Mouse (Mus musculus) cerebellum, adult 11 months (tissue): ENCODE measurements around the gene Slc25a44.
A peak's percentile ranks its signal among the peaks of the same experiment; 100 is the strongest.

Experiments
- DNase-seq: peaks from one replicate; pipeline ENCODE4 v3.0.0; 2022

The Slc25a44 gene

DNA sequence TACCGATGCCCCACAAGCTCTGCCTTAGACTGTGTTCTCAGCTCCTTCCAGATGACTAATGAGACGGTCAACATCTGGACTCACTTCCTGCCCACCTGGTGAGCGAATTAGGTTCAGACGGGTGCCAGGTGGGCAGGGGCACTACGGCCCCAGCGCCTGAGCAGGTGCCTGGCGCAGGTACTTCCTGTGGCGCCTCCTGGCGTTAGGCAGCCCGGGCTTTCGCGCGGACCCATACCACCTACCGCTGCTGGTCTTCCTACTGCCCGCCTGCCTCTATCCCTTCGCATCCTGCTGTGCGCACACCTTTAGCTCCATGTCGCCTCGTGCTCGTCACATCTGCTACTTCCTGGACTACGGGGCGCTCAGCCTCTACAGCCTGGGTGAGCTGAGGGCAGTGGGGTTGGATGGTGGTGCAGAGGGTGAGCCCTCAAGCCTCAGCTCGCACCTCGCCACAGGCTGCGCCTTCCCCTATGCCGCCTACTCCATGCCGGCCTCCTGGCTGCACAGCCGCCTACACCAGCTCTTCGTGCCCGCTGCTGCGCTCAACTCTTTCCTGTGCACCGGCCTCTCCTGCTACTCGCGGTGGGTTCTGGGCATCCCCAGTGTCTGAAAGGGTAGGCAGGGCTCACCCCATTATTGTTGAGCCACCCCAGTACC, 59.1 kb downstream of the Slc25a44 start:
- DNase-seq: no peak

- DNase-seq: no peak
Observed at GRCm38 (mm10) chr3:88364337-88364736, 60.6 kb downstream of the Slc25a44 start, which contains the start of gene Paqr6. TSS of gene Paqr6 (plus strand) at chr3:88364584.

GRCm38 (mm10) chr3:88363700-88364099, 61.2 kb downstream of the Slc25a44 start:
- peak; percentile 30 for DNase-seq

DNA sequence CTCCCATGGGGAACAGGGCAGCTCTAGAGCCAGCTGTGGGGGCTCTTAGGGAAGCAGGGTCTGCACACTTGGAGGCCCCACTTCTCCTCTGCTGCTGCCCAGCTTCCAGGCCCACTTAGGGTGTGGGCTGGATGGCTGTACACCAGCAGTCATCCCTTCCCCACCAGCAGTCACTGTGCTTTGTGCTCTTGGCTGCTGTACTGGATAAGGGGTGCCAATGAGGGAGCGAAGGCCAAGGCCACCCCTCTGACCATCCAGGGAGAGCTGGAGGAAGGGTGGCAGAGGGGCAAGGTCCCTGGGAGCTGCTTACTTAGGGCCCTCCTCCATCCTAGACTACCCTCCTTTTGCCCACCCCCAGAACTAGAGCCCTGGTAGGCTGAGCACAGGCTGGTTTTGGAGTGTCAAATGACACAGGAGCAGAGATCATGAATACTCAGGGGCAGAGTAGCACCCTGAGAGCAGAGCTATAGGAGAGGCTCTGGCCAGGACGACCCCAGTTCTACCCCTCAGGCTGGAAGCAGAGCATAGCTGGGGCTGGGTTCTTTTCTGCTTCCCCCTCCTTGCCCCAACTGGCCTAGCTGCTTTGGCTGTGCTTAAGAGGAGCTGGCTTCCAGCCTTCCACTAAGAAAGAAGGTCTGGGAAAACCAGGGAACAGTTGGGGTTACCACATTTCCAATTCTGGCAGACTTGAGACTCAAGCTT, 63.2 kb downstream of the Slc25a44 start:
- no peak for DNase-seq

DNA sequence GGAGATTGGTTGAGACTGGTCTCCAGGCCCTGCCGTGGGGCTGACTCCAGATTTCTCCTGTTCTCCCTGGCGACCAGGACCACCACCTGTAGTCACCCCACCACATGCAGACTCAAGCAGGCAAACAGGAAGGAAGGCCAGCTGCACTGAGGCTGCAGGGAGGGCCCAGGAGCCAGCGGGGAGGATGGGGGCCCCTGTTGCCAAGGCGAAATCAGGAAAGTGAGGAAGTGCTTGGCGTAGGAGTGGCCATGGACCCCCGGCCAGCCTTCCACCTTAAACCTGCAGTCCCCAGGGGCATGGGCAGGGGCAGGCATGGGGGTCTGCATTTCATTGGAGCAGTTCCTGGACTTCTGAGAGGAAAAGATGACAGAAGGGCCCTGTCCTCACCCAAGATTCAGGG, 63.8 kb downstream of the Slc25a44 start:
- DNase-seq: no peak
